Mouse (Mus musculus) heart, postnatal 10 days (tissue): ENCODE measurements at regions not wholly inside any gene's neighbourhood (a gene's known extent, or its start where the extent isn't known, plus 50 kb on each side); places are given as distances from the start of the nearest gene placed in this dataset.
"Not testable (repeated sequence)": the region's sequence is repeated elsewhere in the genome, so short reads cannot be mapped to it uniquely, and the experiment has no call there.

Experiments
- DNase-seq, 2 experiments: peaks; one replicate each; pipeline ENCODE4 v3.0.0; 2021
- intact Hi-C: fragments of 180-260 bp; cut with DNase I; formaldehyde crosslinking; loops from one replicate; pipeline ENCODE4 v1.15.1; 2025

GRCm38 (mm10) chr3:40425183-40425844, 105.8 kb upstream of the Intu start:
- intact Hi-C loops: not testable (repeated sequence)

GRCm38 (mm10) chr3:40426070-40426469, 105.0 kb upstream of the Intu start:
- intact Hi-C loops: no loop called here
- DNase-seq: no peak

More at GRCm38 (mm10) chr3:40425183-40425844, 105.8 kb upstream of the Intu start:
- not testable (repeated sequence) for DNase-seq

GRCm38 (mm10) chr3:40428021-40428420, 103.1 kb upstream of the Intu start:
- peak; percentile 67 to 72 for DNase-seq
- intact Hi-C loops: no loop called here

- intact Hi-C loops: no loop called here
- no peak for DNase-seq
Measured at GRCm38 (mm10) chr3:40438251-40438650, 92.8 kb upstream of the Intu start.

GRCm38 (mm10) chr3:40441092-40442036, 89.7 kb upstream of the Intu start:
- intact Hi-C loops: loop anchor here (5.0 kb wide), 3 partner anchors 44 to 624 kb away; no protein-coding TSS in a partner anchor
- DNase-seq: no peak

- DNase-seq: peak; percentile 58 to 75
- intact Hi-C loops: loop anchor here (2.0 to 5.0 kb wide), 4 partner anchors 47 to 1561 kb away; no protein-coding TSS in a partner anchor
Measured at GRCm38 (mm10) chr3:40443788-40444595, 87.1 kb upstream of the Intu start.

- intact Hi-C loops: no loop called here
Measured at GRCm38 (mm10) chr3:40452958-40453357, 78.1 kb upstream of the Intu start.

GRCm38 (mm10) chr3:40453552-40453951, 77.5 kb upstream of the Intu start:
- intact Hi-C loops: no loop called here
- DNase-seq: peak; percentile 74 to 78

More at GRCm38 (mm10) chr3:40452958-40453357, 78.1 kb upstream of the Intu start:
- DNase-seq: peak in 1 of 2 experiments; percentile 20

GRCm38 (mm10) chr3:40456070-40456469, 75.0 kb upstream of the Intu start:
- intact Hi-C loops: no loop called here
- DNase-seq: no peak

GRCm38 (mm10) chr3:40458490-40458889, 72.6 kb upstream of the Intu start:
- intact Hi-C loops: no loop called here
- no peak for DNase-seq

GRCm38 (mm10) chr3:40463446-40463845, 67.6 kb upstream of the Intu start:
- intact Hi-C loops: no loop called here
- DNase-seq: no peak

GRCm38 (mm10) chr3:40470101-40470500, 61.0 kb upstream of the Intu start:
- DNase-seq: no peak
- intact Hi-C loops: no loop called here

- DNase-seq: no peak
- intact Hi-C loops: no loop called here
Measured at GRCm38 (mm10) chr3:40472766-40473165, 58.3 kb upstream of the Intu start.

- intact Hi-C loops: no loop called here
- DNase-seq: no peak
Measured at GRCm38 (mm10) chr3:40480258-40480951, 50.7 kb upstream of the Intu start.
